Mouse (Mus musculus) limb, embryonic 14.5 days (tissue): ENCODE measurements around the gene Zfp511. TPM values are rescaled to one million over a fixed set of nuclear protein-coding genes. Genes with fewer than 3 reads are reported as not detected.

Experiments used
- ATAC-seq: fragments of 200-750 bp; cut with Nextera tagmentation; 2 replicates; pipeline ENCODE4 v1.8.0; 2017; ENCODE audit warnings: low read depth, moderate number of reproducible peaks, moderate TSS enrichment; ENCODE audit not compliant: low FRiP score
- DNase-seq: peaks from one replicate; pipeline ENCODE4 v3.0.0-alpha.2; 2015; ENCODE audit warnings: low spot score
- H3K27ac ChIP-seq: fragments of 300-500 bp; sonication (generic); replicated peaks from 2 replicates; pipeline ENCODE4 v1.5.1; 2014; ENCODE audit warnings: low read depth, mild to moderate bottlenecking, low read length, moderate library complexity, mixed read lengths
- H3K27me3 ChIP-seq: fragments of 300-500 bp; sonication (generic); 2 replicates; pipeline ENCODE4 v1.6.1; 2014; ENCODE audit warnings: low read length, mixed read lengths; ENCODE audit not compliant: control insufficient read depth, insufficient read depth
- H3K36me3 ChIP-seq: fragments of 300-500 bp; sonication (generic); 2 replicates; pipeline ENCODE4 v1.6.1; 2014; ENCODE audit warnings: mild to moderate bottlenecking, low read length, moderate library complexity, mixed read lengths; ENCODE audit not compliant: control insufficient read depth, insufficient read depth
- H3K4me1 ChIP-seq: fragments of 300-500 bp; sonication (generic); 2 replicates; pipeline ENCODE4 v1.6.1; 2014; ENCODE audit warnings: antibody characterized with exemption, low read length, mixed read lengths; ENCODE audit not compliant: control insufficient read depth, insufficient read depth
- H3K4me2 ChIP-seq: fragments of 300-500 bp; sonication (generic); replicated peaks from 2 replicates; pipeline ENCODE4 v1.6.1; 2014; ENCODE audit warnings: low read depth, mild to moderate bottlenecking, low read length, moderate library complexity; ENCODE audit not compliant: severe bottlenecking
- H3K4me3 ChIP-seq: fragments of 300-500 bp; sonication (generic); replicated peaks from 2 replicates; pipeline ENCODE4 v1.5.1; 2014; ENCODE audit warnings: low read length
- H3K9ac ChIP-seq: fragments of 300-500 bp; sonication (generic); 2 replicates; pipeline ENCODE4 v1.6.1; 2014; ENCODE audit warnings: mild to moderate bottlenecking, low read depth, low read length, moderate library complexity; ENCODE audit not compliant: severe bottlenecking
- H3K9me3 ChIP-seq: fragments of 300-500 bp; sonication (generic); 2 replicates; pipeline ENCODE4 v1.6.1; 2016; ENCODE audit warnings: low read length; ENCODE audit not compliant: control insufficient read depth
- POLR2A ChIP-seq: fragments of 200-500 bp; IDR thresholded peaks from 2 replicates; pipeline ENCODE4 v1.8.0; 2012; ENCODE audit warnings: inconsistent platforms, mild to moderate bottlenecking, moderate library complexity, borderline replicate concordance; ENCODE audit not compliant: insufficient read depth, insufficient read length; ENCODE audit errors: extremely low read depth
- WGBS: fragments of 180-500 bp; shearing (Covaris S2); extraction: QIAGEN DNeasy Blood & Tissue Kit; methylation state at CpG from one replicate; pipeline ENCODE4 v1.1.7; 2014; 5-methylcytosine and 5-hydroxymethylcytosine counted together
- polyA plus RNA-seq, 2 experiments: library from polyadenylated mRNA; depleted of rRNA in 1 of 2; stranded (reverse) in 1 of 2; unstranded in 1 of 2; fragments of >200 nt; fragmentation: Nextera tagmentation in 1 of 2; extraction: Ambion mirVana in 1 of 2; gene quantifications; 2 replicates each; pipeline versions ENCODE4 v1.2.1 to v1.2.3; 2012 to 2014

Zfp511 gene
- polyA plus RNA-seq, 2 experiments: 37.2 to 58.3 TPM

- peaks cover 39% of the 10 kb centered on the region for H3K36me3 ChIP-seq
- WGBS: 14% methylated on average over 7 of the region's 7 CpGs
- H3K27ac ChIP-seq: no peak overlapping the region
These were observed 735 bp upstream of the Zfp511 start for GRCm38 (mm10) chr7:140035456-140035855.

DNA sequence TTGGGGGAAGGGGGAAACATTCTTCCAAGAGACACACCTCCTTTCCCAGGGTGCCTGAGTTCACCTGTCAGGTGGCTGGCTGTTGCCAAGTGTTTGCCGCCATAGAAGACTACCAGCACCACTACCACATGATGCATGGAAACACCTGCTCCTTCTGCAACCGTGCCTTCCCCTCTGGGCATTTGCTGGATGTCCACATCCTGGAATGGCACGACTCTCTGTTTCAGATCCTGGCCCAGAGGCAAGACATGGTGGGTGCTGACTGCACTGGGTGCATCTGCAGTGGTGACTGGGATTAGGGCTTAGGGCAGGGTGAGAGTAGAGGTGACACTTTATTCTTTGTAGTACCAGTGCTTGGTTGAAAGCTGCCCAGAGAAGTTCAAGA is 972 bp downstream of the Zfp511 start:
- no peak overlapping the region for H3K27ac ChIP-seq
- TF ChIP-seq POLR2A: no peak
- no peak for DNase-seq
- no peaks in the 10 kb centered on the region for H3K9me3 ChIP-seq
- H3K36me3 ChIP-seq: peaks cover 29% of the 10 kb centered on the region
- H3K4me1 ChIP-seq: peaks cover 14% of the 10 kb centered on the region; the same call in 1 of the 2 replicates
- H3K27me3 ChIP-seq: no peaks in the 10 kb centered on the region
- peak overlapping the region; percentile 62 for H3K4me2 ChIP-seq
- 47% methylated on average over 3 of the region's 3 CpGs for WGBS
- ATAC-seq: no peak
- H3K4me3 ChIP-seq: peak overlapping the region; percentile 84
- H3K9ac ChIP-seq: peak overlapping the region; percentile 89

More at GRCm38 (mm10) chr7:140035456-140035855, 735 bp upstream of the Zfp511 start:
- Histone ChIP-seq H3K4me2 (peak overlapping the region; percentile 62), H3K4me3 (peak overlapping the region; percentile 84), H3K9ac (peak overlapping the region; percentile 89), H3K9me3 (no peaks in the 10 kb centered on the region), H3K27me3 (no peaks in the 10 kb centered on the region), H3K4me1 (peaks cover 14% of the 10 kb centered on the region; the same call in 1 of the 2 replicates)
- ATAC-seq (no peak), DNase-seq (no peak)
- TF ChIP-seq POLR2A: no peak

DNA sequence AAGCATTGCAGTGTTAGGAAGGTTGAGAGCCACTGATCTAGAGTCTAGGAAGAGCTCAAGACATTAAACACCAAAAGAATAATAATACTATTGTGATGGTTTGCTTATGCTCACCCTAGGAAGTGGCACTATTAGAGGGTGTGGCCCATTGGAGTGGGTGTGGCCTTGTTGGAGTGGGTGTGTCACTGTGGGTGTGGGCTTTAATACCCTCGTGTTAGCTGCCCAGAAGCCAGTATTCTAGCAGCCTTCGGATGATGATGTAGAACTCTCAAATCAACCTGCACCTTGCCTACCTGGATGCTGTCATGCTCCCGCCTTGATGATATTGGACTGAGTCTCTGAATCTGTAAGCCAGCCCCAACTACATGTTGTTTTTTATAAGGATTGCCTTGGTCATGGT is 6.5 kb downstream of the Zfp511 start:
- no peak for ATAC-seq
- DNase-seq: no peak
- 47% methylated on average over 3 of the region's 3 CpGs for WGBS
- TF ChIP-seq POLR2A: no peak
- H3K27ac ChIP-seq: no peak overlapping the region
- no peaks in the 10 kb centered on the region for H3K9me3 ChIP-seq
- peaks cover 14% of the 10 kb centered on the region for H3K36me3 ChIP-seq
- H3K4me1 ChIP-seq: peaks cover 2% of the 10 kb centered on the region; the same call in 1 of the 2 replicates
- H3K27me3 ChIP-seq: peaks cover 25% of the 10 kb centered on the region
- no peak overlapping the region for H3K4me2 ChIP-seq
- H3K9ac ChIP-seq: no peak overlapping the region
- no peak overlapping the region for H3K4me3 ChIP-seq

DNA sequence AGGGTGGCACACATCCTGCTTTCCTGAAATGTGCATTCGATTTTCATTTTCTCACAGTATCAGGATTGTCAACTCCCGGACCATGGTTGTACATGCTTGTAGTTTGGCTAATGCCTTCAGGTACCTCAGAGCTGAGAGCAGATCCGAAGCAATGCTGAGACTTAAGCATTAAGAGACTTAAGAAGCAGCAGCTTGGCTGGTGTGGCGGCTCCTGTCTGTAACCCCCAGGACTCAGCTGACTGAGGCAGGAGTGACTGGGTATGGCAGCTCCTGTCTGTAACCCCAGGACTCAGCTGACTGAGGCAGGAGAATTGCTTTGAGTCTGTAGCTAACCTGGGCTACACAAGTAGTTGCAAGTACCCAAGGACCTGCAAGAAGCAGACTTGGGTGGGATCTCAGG is 9.4 kb downstream of the Zfp511 start:
- Histone ChIP-seq H3K9ac (no peak overlapping the region), H3K4me1 (peaks cover 18% of the 10 kb centered on the region), H3K36me3 (peaks cover 5% of the 10 kb centered on the region), H3K27me3 (peaks cover 53% of the 10 kb centered on the region), H3K4me3 (no peak overlapping the region), H3K27ac (no peak overlapping the region), H3K4me2 (no peak overlapping the region), H3K9me3 (no peaks in the 10 kb centered on the region)
- 74% methylated on average over 4 of the region's 4 CpGs for WGBS
- DNase-seq: no peak
- TF ChIP-seq POLR2A: no peak
- no peak for ATAC-seq

DNA sequence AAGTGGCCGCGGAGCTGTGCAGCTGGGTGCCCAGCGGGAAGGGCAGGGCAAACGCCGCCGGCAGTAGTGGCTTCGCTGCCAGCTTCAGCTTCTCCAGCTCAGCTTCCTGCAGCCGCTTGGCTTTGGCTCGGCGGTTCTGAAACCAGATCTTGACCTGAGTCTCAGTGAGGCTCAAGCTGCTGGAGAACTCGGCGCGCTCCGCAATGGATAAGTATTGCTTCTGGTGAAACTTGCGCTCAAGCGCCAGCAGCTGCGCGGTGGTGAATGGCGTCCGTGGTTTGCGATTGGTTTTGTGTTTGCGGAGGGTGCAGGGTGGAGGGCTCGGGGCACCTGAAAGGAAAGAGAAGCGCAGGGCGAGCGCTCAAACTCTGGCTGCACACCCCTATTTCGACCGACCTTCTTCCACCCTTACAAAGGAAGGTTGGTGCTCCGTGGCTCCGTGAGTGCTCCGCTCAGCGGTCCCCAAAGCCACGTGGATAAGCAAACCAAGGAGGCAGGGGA is 11.7 kb downstream of the Zfp511 start:
- ATAC-seq (no peak), DNase-seq (no peak)
- peak overlapping the region; percentile 61 for H3K4me2 ChIP-seq
- TF ChIP-seq POLR2A: no peak
- no peak overlapping the region for H3K9ac ChIP-seq
- no peak overlapping the region for H3K27ac ChIP-seq
- peak overlapping the region; percentile 41 for H3K4me3 ChIP-seq
- under 1% methylated on average over 32 of the region's 33 CpGs for WGBS
- no peaks in the 10 kb centered on the region for H3K36me3 ChIP-seq
- H3K4me1 ChIP-seq: peaks cover 18% of the 10 kb centered on the region
- H3K27me3 ChIP-seq: peaks cover 72% of the 10 kb centered on the region
- no peaks in the 10 kb centered on the region for H3K9me3 ChIP-seq
